Mouse (Mus musculus): Measurements from ENCODE around the gene Mlxip.

Mlxip gene

GRCm38 (mm10) chr5:123382686-123383085 is 11.9 kb upstream of the Mlxip start:
- no peak for DNase-seq

GRCm38 (mm10) chr5:123388452-123388851 is 6.1 kb upstream of the Mlxip start:
- DNase-seq: no peak

- DNase-seq: no peak
Measured at GRCm38 (mm10) chr5:123390536-123391441, 3.8 kb upstream of the Mlxip start.

GRCm38 (mm10) chr5:123391442-123391809 is 3.2 kb upstream of the Mlxip start:
- DNase-seq: peak; percentile 59

GRCm38 (mm10) chr5:123393786-123394302 is 754 bp upstream of the Mlxip start:
- DNase-seq: no peak

GRCm38 (mm10) chr5:123394957-123395881 is 621 bp downstream of the Mlxip start:
- DNase-seq: peak; percentile 23

GRCm38 (mm10) chr5:123396901-123397464 is 2.4 kb downstream of the Mlxip start:
- no peak for DNase-seq

- peak; percentile 21 for DNase-seq
Measured at GRCm38 (mm10) chr5:123397786-123398185, 3.2 kb downstream of the Mlxip start.

GRCm38 (mm10) chr5:123398856-123399498 is 4.4 kb downstream of the Mlxip start:
- DNase-seq: no peak

GRCm38 (mm10) chr5:123404480-123404879 is 9.9 kb downstream of the Mlxip start:
- no peak for DNase-seq

- DNase-seq: no peak
Measured at GRCm38 (mm10) chr5:123406952-123407351, 12.4 kb downstream of the Mlxip start.

GRCm38 (mm10) chr5:123408176-123408575 is 13.6 kb downstream of the Mlxip start:
- DNase-seq: no peak

- DNase-seq: no peak
Measured at GRCm38 (mm10) chr5:123412193-123412592, 17.6 kb downstream of the Mlxip start.

- no peak for DNase-seq
Measured at GRCm38 (mm10) chr5:123413866-123414363, 19.3 kb downstream of the Mlxip start.

GRCm38 (mm10) chr5:123416149-123416548 is 21.6 kb downstream of the Mlxip start:
- DNase-seq: no peak

GRCm38 (mm10) chr5:123416566-123417518 is 22.2 kb downstream of the Mlxip start:
- DNase-seq: no peak

GRCm38 (mm10) chr5:123423885-123424284 is 29.3 kb downstream of the Mlxip start:
- no peak for DNase-seq

GRCm38 (mm10) chr5:123427556-123427955 is 33.0 kb downstream of the Mlxip start:
- DNase-seq: no peak

GRCm38 (mm10) chr5:123431524-123432304 is 37.1 kb downstream of the Mlxip start:
- peak; percentile 52 for DNase-seq

GRCm38 (mm10) chr5:123432305-123432874 is 37.8 kb downstream of the Mlxip start:
- DNase-seq: no peak

Measured in right cerebral cortex, adult 18-20 months (tissue).